Mouse (Mus musculus) thymus, postnatal 36 days (tissue): ENCODE measurements around the gene Rxfp1.
A peak's percentile ranks its signal among the peaks of the same experiment; 100 is the strongest.
"Not testable (repeated sequence)": the region's sequence is repeated elsewhere in the genome, so short reads cannot be mapped to it uniquely, and the experiment has no call there.

ENCODE experiments used
- DNase-seq, 2 experiments: peaks; one replicate each; pipeline ENCODE4 v3.0.0; 2022; ENCODE audit warnings: mixed read lengths in 2 of 2

Gene Rxfp1

DNA sequence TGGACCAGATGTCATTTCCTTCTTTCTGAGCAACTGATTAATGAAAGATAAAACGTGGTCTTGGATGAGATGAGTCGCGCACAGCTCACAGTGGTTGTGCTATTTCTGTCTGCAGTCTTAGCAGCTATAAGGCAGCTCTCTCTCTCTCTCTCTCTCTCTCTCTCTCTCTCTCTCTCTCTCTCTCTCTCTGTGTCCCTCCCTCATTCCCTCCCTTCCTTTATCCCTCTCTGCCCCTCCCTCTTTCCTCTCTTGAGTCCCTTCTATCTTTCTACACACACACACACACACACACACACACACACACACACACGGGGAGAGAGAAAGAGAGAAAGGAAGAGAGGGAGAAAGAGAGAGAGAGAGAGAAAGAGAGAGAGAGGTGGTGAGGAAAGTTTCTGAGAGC lies at the start of gene Rxfp1:
Rxfp1 (minus strand) TSS at position 101 of the 400 bp plus-strand sequence.
- no peak for DNase-seq

DNA sequence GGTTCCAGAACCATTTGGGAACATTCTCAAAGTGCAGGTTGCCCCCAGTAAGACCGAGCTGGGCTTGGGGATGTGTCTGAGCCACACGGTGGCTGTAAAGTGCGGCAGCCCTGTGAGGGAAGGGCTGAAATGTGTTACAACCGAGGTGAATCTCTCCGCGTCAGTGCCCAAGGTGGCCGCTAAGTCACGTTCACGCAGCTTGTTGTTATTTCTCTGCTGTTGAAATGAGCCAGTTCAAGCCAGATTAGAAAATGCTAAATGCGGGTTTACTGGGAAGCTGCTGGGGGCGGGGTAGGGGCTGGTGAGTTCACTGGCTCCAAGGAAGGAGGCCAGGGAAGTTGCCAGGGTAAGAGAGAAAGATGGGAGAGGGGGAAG lies 46.7 kb upstream of the Rxfp1 start:
- DNase-seq = no peak

DNA sequence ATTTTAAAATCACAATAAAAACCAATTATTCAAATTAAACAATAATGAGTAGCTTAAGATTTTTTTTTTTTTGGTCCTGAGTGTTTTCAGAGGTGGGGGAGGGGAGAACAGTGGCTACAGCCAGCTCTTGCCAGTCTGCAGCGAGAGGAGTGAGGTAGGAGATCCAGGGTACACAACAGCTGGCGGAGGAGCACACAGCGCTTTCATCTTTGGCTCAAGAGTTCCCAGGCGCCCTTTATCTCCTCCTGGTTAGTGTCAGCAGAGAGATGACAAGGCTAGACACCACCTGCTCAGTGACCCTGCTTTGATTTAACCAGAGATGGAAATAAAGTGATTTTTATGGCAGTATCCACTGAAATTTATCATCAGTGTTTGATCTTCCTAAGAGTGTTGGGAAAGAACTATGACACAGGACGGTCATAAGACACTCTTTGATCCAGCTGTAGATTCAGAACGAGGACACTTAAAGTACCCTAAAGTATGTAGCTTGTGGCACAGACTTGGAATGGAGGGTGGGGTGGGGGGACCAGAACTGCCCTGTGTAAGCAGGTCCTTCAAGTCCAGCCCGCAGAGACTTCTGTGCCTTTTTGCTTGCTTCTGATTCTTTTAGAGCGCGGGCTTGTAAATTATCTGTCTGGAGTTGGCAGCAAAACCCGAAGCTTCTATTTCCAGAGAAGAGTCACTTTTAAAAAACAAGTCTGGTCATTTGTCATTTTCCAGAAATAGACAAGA lies 46.1 kb upstream of the Rxfp1 start:
- DNase-seq = no peak

DNA sequence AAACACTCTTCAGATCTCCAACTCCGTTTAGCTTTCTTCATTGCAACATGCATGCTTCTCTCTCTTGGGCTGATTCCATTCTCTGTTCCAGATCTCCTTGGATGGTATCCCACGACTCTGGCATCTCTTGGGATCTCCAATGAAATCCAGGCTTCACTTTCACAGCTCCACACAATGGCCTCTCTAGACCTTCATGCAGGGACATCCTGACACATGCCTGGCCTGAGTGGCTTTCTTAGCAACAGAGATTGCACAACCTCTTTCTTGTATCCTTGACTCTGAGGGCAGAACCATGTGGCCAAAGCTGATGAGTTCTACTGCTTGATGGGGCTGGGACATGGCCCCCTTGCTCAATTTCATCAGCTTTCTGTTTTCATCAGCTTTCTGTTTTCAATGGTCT lies 35.0 kb upstream of the Rxfp1 start:
- DNase-seq = no peak

DNA sequence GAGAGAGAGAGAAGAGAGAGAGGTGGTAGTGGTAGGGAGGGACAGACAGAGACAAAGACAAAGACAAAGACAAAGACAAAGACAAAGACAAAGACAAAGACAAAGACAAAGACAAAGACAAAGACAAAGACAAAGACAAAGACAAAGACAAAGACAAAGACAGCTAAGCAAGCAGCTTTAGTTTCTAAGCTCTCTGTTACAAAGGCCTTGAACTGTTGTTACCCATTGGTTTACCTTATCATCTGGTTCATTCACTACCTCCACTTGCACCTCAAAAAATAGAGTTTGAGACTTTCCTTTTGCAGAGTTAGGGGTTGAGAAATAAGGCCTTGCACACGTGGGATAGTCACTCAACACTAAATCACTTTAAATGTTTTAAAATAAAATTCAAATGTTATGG lies 16.1 kb upstream of the Rxfp1 start:
- DNase-seq = no peak

DNA sequence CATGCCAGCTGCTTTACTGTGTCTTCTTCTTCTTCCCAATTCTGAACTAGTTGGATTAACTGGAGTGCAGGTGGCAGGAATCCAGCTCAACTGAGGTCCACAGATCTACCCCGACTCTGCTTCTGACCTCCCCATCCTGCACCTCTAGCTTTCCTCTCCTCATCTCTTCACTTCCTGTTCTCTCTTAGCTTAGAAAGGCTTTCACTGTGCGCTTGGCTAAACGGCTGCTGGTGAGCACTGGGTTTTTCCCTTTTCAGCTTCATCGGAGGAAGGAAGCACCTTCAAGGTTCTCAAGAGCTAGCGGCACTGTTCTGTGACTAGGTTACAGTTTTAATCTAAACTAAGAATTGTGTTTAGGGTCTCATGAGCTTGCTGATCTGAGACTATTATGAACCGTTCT lies 8.9 kb upstream of the Rxfp1 start:
- peak; percentile 1 to 5 for DNase-seq

DNA sequence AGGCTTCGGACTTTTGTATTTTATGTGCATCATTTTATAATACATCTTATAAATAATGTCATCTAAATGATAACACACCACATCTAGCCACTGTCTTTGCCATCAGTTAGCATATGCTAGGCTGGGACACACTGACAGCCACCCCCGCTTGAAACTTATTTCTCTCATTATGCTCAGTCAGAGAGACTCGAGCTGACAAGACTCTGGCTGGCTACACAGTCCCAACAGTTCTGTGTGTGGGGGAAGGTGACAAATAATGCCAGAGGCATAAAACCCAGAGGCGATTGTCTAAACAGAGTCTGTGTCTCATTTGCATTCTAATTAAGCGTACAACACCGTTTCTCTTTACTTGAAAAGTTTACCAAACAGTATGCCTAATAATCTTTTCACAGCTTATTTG lies 7.4 kb upstream of the Rxfp1 start:
- DNase-seq = no peak

DNA sequence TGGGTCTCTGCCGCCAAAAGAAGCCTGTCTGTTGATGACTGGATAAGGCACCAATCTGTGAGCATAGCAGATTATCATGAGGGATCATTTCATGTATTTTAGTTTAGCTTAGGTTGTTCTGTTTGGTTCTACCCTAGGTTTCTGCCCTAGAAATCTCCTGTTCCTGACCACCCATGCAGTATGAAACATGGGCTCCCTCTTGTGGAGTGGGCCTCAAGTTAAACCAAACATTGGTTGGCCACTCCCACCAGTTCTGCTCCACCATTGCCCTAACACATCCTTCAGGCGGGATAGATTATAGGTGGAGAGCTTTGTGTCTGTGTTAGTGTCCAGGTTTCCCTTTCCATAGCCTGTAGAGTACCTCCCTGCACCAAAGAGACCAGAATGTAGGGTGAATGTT lies 6.7 kb upstream of the Rxfp1 start:
- DNase-seq = no peak

DNA sequence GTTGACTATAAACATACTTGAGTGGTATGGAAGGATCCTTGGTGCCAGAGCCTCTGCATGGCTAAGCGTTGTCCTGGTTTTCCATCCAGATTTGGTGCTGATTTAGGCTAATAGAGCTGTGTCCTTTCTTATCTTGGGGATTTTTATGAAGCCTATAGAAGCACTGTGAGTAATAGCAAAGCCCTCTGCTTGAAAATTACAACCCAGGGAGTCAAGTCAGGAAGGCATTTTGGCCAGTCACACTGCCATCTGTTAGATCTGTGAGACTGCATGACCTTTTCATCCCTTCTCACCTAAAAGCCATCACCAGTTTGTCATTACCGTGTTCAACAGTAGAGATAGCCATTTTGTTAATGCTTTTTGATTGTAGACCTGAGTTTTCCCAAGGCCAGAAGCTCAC lies 2.7 kb upstream of the Rxfp1 start:
- DNase-seq = no peak

DNA sequence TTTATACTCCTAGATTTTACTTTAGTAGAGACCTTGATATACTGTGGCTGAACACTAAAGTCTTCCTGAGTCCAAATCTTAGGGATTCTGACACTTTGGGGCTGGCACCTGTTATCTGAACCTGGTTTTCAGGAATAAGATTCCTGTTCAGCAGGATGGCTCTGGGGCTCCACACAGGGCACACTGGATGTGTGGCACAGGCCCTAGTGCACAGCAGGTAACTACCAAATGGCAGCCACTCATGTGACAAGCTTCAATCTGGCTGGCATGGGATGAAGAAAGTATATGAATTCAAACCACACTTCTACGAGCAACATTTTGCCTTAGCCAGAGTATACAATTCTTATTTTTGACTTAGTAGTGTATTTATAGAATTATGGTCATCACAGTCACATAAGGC lies 771 bp upstream of the Rxfp1 start:
- DNase-seq = no peak

DNA sequence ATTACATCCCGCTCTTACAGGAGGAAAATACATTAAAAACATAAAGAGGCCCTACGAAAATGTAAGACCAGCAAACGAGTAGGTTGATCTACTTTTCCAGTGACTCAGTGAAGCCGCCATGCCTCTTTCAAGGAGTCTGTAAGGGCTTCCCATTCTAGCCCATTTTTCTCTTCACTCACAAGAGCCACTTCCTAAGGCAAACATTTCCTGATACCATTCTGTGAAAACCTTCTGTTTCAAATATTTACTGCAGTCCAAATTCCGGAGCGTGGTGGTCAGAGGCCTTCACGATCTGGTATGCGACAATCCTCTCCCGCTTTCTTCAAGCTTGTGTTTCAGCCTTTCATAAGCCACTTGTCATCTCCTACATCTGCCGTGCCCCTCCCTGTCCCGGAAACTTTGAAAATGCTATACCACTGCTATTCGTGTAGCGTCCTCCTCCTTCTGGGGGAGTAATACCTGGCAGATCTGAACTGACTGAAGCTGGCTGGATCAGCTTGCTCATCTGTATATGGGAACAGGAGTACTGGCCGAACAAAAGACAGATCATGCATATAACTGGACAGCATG lies 11.1 kb downstream of the Rxfp1 start:
- no peak for DNase-seq

DNA sequence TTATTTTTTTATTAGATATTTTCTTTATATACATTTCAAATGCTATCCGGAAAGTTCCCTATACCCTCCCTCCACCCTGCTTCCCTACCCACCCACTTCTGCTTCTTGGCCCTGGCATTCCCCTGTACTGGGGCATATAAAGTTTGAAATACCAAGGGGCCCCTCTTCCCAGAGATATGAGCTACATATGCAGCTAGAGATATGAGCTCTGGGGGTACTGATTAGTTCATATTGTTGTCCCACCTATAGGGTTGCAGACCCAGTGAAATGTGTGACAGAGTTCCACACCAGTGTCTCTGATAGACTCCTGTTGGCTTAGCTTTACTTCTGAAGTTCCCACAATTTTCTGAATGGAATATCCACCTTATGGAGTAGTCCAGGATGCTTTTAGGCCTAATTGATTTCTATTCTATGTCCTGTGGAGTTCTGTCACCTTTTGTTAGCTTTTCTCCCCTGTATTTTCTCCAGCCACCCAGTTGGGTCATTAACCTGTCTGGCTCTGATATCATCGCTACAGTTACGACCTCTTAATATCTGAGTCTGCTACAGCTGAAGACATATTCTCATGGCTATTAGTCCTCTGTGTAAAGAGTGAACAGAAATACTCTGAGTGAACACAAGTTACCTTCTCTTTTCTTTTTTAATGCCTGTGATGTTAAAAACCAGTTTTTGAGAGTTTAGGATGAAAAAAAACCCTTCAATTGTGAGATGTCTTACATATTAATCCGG lies 16.8 kb downstream of the Rxfp1 start:
- no peak for DNase-seq

DNA sequence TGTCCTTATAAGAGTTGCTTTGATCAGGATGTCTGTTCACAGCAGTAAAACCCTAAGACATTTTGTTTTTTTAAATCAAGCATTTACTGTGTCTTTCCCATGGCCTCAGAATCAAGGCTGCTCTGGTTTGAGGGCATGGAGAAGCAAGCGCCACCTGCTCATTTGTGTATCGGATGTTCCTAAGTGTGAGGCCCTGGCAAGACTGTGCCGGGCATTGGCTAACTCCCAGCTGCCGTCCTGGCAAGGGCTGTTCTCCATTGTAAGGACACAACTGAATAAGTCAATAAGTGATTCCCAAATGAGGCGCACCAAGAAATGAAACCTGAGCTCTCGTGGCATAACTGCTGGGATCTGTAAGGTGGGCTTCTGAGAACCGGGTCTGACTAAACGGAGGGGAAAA lies 31.2 kb downstream of the Rxfp1 start:
- DNase-seq = no peak

DNA sequence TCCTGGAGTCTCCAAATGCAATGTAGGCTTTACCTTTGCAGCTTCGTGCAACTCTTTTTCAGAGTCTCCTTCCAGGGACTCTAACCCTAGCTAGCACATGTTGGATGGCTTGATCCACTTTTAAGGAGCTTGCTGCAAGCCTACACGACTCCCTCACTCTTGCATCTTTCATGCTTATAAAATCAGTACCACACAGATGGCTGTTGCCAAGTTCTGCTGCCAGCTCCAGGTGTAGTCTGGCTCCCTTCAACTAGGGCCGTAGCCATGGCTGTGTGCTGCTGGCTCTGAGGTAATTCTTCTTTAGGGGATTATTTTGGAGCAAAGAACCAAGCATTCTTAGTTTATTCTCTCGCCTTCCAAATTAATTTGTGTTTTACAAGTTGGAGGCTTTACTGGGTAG lies 34.5 kb downstream of the Rxfp1 start:
- no peak for DNase-seq

DNA sequence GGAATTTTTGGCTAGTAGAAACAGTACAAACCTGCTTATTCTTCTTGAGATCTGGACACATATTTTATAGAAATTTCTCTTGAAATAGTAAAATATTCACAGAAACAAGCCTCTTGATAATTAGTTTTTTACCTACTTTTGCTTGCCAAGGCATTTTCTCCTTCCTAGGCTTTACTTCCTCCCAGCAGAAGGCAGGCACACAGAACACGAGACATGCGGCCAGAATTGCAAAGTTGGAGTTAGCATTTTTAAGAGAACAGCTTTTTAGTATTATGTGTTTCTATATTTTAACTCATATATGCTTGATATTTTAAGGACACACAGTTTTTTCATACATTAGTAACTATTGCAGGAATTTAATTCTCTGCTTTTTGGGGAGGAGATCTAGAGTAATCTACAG lies 45.7 kb downstream of the Rxfp1 start:
- no peak for DNase-seq

DNA sequence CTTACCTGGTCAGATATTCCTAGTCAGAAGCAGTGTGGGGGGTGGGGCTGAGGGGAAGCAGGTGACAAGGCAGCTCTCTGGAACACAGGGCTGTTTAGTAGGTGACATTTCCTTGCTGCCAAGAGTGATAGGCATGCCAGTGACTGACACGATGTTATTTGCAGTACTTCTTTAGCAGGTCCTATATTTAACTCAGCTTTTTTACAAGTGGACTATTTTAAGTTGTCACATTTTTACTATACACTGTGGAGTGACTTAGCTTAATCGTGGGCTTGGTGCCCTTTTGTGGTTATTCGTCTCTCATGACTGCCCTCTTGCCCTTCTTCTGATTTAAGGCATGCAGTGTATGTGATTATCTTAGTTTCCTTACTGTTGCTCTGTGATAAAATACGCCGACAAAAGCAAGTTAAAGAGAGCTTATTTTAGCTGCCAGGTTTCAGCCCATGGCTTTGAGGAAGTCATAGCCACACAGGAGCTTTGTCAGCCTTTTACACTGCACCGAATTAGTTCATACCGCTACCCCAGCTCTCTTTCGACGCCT lies 47.5 kb downstream of the Rxfp1 start:
- DNase-seq = no peak

DNA sequence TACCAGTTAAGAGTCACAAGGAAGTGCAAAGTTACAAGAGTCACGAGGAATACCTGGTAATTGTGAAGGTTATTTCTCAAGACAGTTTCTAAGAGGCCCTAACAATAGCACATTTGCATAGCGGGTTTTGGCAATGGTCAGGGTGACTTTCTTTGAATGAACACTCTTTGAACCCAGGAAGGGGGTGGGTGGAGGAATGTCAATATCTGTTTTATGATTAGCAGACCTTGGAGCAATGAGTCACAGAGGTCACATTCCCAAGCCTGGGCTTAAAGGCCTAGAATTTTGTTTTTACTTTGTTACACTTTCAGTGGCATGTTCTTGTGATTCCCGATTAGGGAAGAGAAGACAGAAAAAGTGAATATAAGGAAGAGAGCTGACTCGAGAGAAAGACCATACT lies 49.6 kb downstream of the Rxfp1 start:
- DNase-seq = not testable (repeated sequence)

DNA sequence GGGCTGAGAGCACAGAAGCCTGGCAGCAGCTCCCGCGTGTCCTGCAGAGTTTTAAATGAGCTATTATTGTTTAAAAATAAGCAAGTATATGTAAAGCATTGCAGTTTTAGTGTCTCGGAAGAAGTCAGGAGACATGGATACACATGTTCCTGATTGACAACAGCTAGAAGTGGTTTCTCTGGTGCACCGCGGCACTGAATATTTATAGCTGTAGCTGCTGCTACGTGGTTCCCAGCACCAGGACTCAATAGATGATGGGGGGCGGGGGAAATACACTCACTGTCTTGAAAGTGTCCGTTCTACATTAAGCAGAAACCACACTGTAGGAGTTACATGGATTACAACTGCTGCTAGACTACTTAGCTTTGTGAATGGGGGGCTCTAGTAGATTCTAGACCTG lies 54.2 kb downstream of the Rxfp1 start:
- no peak for DNase-seq

DNA sequence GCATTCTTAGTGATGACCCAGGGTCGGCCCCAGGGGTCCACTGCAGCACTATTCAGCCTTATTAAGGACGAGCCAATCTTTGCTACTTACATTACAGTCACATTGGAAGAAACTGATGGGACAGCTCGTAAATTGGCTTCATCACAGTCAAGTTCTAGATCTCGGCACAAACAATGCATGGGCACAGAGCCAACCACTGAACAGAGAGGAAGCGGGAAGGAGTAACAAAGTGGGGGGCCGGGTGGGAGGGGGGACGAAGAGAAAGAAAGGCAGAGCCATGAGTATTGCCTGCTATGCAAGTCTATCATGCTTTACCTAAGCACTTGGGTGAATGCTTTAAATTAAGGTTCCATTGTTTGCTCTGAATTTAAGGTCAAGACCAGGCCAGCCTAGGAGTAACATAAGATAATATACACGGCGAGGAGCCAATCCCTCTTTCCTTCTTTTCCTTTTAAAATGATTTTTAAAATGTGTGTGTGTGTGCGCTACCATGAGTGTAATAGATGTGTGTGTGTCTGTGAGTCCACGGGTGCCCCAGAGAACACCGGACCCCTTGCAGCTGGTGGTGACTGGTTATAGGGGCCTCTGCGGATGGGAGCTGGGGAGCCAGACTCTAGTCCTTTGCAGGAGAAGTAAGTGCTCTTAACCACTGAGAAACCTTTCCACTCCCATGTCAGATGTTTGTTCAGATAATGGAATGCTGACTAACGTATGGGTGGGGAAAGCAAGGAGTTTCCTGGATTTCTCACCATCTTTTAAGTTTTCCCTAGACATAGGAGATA lies 55.1 kb downstream of the Rxfp1 start:
- no peak for DNase-seq

DNA sequence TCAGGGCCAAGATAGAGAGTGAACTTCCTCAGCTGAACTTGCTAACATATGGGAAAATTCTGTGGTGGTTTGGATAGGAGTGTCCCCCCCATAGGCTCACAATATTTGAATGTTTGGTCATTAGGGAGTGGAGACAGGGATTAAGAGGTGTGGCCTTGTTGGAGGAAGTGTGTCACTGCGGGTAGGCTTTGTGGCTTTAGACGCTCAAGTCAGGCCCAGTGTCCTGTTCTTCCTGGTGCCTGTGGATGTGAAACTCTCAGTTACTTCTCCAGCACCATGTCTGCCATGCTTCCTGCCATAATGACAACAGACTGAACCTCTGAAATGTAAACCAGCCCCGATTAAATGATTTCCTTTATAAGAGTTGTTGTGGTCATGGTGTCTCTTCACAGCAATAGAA lies 61.3 kb downstream of the Rxfp1 start:
- DNase-seq = no peak

DNA sequence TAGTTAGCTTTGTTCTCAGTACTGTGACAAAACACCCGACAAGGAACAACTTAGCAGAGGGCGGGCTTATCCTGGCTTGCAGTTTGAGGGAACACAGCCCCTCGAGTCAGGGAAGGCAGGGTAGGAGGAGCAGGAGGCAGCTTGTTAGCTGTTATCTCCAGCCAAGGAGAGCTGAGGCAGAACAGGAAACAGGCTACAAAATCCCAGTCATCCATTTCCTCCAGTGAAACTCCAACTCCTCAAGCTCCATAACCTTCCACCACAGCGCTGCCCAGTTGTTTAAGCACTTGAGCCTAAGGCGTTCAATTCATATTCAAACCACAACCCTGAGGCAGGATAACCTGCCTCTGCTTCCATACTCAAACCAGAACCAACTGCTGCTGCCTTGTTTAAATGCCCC lies 63.0 kb downstream of the Rxfp1 start:
- no peak for DNase-seq

DNA sequence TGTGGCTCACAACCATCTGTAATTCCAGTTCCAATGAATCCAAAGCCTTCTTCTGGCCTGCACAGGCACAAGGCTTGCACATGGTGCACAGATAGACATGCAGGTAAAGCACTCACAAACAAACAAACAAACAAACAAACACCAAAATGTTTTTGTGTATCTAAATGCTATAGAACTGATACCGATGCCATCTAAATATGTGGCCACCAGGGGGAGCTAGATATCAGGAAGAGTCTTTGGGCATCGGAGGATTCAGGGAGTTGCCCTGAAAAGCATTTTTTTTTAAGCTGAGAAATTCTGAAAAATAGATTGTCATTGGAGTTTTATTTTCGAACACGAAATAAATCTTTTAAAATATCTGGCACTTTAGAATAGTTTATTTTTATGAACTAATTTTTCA lies 64.6 kb downstream of the Rxfp1 start:
- DNase-seq = peak in 1 of 2 experiments; percentile 19

DNA sequence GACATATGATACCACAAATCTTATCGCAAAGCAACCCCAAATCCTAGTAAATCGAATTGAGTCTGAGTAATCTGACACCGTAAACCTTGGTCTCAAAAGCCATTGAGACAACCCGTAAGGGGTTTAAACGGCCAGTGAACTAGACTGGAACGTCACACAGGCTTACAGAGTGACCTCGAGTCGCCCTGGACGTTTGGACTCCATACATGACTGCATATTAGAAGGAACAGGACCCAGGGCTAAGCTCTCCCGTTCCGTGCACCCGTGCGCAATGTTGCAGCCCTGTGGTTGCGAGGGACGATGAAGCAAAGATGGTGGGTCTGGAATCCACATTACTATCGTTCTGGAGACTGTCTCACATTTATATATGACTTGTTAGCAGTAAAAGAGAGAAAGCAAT lies 65.5 kb downstream of the Rxfp1 start:
- DNase-seq = no peak
